Mouse (Mus musculus) heart, adult 2 months (tissue): ENCODE results near the gene Trmt5.

Experiments
- CTCF ChIP-seq: fragments of 200-600 bp; IDR thresholded peaks from 2 replicates; pipeline ENCODE4 v1.8.1; 2022; ENCODE audit warnings: antibody characterized with exemption, mild to moderate bottlenecking, moderate library complexity
- EP300 ChIP-seq: fragments of 200-500 bp; IDR thresholded peaks from 2 replicates; pipeline ENCODE4 v1.6.1; 2011; ENCODE audit warnings: low read depth, low read length, control low read depth; ENCODE audit not compliant: insufficient read depth
- POLR2A ChIP-seq: fragments of 200-500 bp; IDR thresholded peaks from 2 replicates; pipeline ENCODE4 v1.6.1; 2011; ENCODE audit warnings: mild to moderate bottlenecking, low read depth, low read length, control low read depth; ENCODE audit not compliant: insufficient read depth

DNA sequence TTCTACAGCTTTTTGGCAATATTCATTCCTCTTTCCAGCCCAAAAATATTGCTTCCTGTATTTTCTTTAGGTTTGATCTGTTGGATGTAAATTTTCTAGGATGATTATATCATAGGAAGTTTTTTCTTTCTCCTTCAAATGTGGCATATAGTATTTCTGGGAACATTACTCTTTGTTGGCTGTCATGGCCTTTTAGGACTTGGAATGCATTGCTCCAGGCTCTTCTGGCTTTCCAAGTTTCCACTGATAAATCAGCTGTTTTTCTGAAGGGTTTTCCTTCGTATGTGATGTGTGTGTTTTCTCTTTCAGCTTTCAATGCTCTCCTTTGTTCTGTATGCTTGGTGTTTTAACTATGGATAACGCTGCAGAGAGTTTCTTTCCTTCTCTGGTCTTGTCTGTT is 31.5 kb downstream of the Trmt5 start:
- TF ChIP-seq POLR2A (no peak), CTCF (no peak), EP300 (no peak)
